Mouse (Mus musculus) retina, postnatal 1 day (tissue): ENCODE results near the gene Snw1.
"Not testable (repeated sequence)": the region's sequence is repeated elsewhere in the genome, so short reads cannot be mapped to it uniquely, and the experiment has no call there.

Experiments
- DNase-seq: peaks from one replicate; pipeline ENCODE4 v3.0.0-alpha.2; 2012

The Snw1 gene

DNA sequence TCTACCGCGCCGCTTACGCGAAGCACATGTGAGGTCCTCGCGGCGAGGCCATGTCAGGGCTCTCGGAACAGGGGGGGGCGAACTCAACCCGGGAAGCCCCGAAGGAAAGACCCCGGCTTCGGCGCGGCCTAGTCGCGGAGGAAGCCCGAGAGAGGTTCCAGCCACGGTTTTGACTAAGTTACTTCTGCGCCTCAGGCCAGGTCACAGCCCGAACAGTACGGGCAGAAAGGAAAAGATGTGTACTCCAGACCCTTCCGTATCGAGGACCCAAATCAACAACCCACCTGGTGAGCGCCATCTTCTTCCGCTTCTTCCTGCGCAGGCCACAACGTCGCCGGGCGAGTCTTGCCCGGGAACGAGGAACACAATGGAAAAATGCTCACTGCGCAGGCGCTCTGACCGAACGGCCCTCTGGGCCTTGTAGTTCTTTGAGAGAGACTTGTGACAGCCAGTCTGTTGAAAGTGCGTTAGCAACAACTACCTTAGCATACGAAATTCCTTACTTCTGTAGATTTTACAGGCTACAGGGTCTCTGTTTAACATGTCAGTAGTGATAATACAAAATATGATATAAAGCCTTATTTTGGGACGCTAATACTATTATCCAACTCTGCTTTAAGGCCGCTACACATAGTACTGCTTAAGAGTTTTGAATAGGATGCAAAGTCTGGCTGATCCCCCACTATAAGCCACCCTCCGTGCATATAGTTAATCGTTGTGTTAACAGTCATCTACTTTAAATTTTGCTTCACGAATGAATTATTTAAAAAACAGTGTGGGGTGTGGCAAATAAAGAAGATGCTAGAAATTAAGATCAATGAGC, at the start of gene Snw1:
Snw1 (minus strand) TSS at position 311 of the 823 bp plus-strand sequence.
- DNase-seq, result peak; percentile 97

DNA sequence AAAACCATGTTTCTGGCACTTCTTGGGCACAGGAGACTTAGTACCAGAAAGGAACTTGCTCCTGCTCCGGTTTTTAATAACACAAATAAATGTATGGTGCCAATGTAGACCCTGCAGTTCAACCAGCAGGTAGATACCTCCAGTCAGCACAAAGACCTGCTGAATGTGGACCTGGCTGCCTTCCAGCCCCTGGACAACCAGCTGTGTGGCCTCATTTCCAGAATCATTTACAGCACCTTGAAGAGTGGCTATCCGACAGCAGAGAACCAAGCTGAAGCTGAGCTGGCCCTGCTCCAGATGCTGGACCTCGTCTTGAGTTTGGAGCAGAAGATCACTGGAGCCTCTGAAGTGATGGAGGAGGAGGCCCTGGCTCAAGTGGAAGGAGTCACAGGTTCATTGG, 47.5 kb upstream of the Snw1 start:
- DNase-seq, result not testable (repeated sequence)

DNA sequence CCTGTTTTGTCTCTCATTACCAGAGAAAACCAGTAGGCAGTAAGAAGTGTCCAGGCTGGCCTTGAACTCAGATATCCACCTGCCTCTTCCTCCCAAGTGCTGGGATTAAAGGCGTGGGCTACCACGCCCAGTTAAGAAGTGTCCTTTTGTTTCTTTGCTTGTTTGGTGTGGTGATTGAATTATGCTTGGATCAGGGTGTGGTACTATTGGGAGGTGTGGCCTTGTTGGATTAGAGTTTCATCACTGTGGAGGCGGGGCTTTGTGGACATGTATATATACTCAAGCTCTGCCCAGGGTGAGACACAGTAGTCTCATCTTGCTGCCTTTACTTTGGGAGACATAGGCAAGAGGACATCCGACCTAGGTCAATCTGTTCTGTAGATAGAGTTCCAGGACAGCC, 41.9 kb upstream of the Snw1 start, which contains the start of gene Gm8300:
Gm8300 (plus strand) TSS at position 301 of the 400 bp plus-strand sequence.
- not testable (repeated sequence) for DNase-seq

DNA sequence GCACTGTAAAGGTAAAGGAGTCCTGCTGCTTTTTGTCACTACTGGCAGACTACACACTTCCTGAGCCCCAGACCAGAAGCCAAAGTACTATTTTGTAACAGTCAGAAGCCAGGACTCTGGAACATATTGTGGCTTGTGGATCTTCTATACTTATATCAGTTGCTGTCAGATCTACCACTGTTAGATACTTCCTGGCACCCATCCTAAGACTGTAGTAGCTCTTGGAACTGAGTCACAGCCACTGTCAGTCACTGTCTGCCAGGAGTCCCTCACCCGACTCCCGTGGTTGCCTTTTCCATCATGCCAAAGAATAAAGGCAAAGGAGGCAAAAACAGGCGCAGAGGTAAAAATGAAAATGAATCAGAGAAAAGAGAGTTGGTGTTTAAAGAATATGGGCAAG, 22.3 kb upstream of the Snw1 start, which contains the start of gene Gm5788:
Gm5788 (plus strand) TSS at position 301 of the 400 bp plus-strand sequence.
- DNase-seq, result not testable (repeated sequence)

DNA sequence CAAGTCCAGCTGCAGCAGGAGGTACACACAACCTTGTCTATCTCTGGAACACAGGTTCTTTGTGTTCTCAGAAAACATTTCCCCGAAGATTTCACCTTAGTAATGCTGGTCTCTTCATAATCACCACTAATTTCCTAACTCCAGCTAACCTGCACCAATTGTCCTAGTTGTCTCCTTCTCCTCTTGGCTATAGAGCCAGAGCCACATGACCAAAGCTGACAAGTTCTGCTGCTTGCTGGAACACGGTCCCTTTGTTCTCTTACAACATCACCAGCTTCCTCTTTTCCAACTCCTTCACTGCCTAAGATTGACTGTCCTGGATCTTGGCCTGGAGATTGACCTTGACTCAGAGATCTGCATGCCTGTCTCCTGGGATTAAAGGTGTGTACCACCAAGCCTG, 16.6 kb upstream of the Snw1 start:
- DNase-seq, result not testable (repeated sequence)

DNA sequence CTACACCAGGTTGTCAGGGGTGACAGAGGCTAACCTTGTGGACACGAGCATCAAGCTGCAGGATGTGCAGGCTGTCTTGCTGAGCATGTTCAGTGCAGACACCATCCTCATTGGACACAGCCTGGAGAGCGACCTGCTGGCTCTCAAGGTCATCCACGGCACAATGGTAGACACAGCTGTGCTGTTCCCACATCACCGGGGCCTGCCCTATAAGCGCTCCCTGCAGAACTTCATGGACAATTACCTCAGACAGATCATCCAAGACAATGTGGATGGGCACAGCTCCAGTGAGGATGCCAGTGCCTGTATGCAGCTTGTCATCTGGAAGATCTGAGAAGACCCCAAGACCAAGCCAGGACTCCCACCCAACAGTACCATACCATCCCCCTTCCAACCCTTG, 10.4 kb upstream of the Snw1 start:
- not testable (repeated sequence) for DNase-seq

DNA sequence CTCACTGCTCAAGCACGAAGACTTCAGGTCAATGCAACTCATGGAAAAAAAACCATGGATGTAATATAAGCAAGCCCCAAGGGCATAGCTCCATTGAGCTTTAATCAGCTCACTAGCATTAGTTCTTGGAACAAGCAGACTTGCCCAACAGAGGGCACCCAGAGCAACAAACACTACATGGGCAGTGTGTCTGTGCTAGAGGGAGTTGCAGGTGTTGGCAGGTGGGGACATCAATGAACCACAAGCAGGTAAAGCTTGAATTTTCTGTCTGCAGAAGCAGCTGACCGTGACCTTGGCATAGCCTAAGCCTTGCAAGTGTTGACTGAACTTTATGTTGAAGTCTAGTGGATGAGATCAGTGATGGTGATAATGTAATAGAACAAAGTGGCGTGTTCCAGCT, 2.7 kb upstream of the Snw1 start:
- no peak for DNase-seq

DNA sequence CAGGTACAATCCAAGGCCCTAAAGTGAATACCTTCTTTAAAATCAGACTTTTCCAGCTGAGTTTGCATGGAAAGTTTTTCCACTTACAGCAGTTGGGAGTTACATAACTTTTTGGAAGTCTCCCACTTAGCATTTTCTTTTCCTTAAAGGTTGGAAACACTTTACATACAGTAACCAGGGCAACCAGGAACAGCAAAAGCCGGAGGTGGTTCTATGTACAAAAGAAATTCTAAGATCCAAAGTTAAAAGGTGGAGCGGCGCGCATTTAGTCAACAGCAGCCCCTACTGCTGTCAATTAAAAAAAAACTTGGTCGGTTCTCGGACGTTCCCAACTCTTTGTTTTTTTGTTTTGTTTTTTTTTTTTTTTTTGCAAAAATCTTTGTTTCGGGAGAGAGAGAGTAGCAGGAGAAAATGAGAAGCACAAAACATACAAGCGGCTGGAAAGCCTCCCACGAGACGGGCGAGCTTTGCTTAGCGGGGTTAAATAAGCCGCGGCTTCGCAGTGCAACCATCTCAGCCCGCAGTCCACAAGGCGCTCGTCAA, 582 bp downstream of the Snw1 start:
- no peak for DNase-seq

DNA sequence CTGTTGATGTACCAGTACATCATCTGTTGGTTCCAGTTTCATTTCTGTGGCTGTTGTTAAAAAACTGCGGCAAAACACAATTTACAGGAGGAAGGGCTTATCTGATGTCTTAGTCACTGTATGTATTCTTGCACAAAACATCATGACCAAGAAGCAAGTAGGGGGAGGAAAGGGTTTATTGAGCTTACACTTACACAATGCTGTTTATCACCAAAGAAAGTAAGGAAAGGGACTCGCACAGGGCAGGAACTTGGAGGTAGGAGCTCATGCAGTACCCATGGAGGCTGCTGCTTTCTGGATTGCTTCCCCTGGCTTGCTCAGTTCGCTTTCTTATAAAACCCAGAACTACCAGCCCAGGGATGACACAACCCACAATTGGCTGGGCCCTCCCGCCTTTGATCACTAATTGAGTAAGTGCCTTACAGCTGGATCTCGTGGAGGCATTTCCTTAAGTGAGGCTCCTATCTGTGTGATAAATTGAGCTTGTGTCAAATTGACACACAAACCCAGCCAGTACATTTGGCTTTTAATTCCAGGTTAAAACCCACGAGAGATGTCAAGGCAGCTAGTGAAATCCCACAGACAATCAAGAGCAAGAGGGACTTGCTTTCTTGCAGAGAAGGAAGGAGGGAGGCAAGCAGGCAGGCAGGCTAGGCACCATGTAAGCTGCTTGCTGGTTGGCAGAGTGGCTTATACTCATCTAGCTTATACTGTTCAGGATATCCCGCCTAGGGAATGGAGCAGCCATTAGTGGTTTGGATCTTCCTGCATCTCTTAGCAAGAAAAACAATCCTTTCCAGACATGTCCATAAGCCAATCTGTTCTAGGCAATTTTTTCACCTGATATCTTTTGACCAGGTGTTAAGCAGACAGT, 1.6 kb downstream of the Snw1 start:
- DNase-seq, result peak; percentile 5

DNA sequence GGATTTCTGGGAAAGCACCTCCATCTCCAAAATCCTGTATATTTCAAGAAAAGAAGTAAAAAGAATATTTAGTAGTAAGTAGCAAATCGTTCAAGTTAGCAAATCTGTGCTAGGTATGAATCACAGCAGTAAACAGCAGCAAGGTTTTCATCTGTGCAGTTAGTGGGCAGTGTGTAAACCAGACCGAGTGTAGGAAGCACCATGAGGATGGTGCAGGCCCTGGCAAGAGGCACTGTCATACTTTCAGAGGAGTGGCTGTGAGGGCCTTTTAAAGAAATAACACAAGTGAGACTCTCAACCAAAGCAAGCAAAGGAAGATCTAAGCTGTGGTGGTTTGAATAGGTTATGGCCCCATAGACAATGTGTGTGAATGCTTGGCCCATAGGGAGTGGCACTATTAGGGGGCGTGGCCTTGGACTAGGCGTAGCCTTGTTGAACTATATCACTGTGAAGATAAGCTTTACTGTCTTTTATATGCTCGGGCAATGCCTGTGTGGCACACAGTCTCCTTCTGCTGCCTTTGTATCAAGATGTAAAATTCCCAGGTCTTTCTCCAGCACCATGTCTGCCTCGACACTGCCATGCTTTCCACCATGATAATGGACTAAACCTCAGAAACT, 7.3 kb downstream of the Snw1 start:
- no peak for DNase-seq

DNA sequence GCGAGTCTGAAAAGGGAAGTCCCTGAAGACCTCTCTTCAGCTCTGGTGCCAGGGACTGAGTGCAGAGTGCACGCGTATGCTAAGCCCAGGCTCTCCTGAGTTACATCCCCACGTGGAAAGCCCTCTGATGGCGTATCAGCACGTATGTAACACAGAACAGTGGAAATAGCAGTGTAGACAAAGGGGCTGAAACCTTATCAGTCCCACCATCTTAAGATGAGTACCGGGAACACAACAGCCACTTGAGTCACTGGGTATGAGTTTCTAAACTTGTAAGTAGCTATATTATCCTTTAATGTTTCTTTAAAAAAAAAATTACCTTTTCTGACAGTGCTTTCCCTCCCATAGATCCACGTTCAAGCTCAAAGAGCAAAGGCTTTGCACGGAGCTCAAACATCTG, 22.6 kb downstream of the Snw1 start:
- DNase-seq, result no peak

DNA sequence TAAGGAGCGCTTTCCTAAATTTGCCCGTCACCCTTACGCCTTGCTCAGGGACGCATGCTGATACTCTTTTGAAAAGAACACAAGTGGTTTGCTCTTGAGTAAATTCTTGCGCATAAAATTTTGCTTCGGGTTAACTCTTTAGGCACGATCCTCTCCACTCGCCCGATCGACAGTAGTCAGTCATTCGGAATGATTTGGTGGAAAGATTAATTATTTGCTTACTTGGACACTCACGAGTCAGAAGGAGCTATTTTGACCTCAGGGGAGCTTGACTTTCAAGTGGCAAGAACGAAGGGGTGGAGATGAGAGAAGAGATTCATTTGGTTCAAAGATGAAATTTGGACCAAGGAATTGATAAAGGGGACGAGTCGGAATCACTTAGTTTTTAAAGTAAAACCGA, 27.9 kb downstream of the Snw1 start:
- peak; percentile 30 for DNase-seq

DNA sequence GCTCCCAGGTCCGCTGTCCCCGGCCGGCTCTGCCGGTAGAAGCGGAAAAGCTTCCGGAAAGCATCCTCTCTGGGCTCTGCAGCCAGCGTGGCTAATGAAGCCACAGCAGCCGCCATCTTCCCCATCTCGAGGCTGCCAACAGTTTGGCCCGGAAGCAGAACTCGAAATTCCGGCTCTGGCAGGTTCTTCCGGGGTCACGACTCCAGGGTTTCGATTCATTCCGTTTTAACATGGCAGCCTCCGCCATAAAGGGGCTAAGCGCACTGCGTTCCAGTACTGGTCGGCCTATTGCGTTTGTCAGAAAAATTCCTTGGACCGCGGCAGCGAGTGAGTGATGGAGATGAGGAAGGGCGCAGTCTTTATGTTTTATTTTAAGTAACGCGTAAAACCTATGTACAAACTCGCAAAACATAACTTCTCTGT, 28.4 kb downstream of the Snw1 start, which contains the start of the genes Slirp and Alkbh1:
Slirp (plus strand) TSS at position 197 of the 423 bp plus-strand sequence.
Alkbh1 (minus strand) TSS at position 318 of the 423 bp plus-strand sequence.
- DNase-seq, result peak; percentile 97

DNA sequence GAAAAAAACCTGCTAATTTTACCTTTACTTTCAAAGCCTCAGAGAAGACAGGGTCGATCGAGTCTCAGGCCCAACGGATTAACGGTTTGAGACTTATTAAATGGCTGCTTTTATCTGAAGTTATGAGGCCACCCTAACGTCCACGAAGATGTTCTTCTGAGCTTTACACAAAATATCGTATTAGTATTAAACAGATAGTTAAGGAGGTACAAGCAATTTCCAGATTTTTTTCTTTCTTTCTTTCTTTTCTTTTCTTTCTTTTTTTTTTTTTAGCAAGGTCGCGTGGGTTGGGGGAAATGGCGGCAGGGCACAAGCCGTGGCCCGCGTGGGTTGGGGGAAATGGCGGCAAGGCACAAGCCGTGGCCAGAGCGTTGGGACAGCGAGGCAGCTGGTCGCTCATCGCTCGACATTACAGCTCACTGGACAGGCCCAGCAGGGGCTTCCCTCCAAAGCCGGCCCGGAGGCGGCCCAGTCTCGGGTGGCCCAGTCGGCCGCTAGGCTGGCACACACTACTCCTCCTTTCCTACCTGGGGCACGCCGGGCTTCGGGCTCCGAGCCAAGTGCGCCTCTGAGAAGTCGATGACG, 28.9 kb downstream of the Snw1 start:
- no peak for DNase-seq

DNA sequence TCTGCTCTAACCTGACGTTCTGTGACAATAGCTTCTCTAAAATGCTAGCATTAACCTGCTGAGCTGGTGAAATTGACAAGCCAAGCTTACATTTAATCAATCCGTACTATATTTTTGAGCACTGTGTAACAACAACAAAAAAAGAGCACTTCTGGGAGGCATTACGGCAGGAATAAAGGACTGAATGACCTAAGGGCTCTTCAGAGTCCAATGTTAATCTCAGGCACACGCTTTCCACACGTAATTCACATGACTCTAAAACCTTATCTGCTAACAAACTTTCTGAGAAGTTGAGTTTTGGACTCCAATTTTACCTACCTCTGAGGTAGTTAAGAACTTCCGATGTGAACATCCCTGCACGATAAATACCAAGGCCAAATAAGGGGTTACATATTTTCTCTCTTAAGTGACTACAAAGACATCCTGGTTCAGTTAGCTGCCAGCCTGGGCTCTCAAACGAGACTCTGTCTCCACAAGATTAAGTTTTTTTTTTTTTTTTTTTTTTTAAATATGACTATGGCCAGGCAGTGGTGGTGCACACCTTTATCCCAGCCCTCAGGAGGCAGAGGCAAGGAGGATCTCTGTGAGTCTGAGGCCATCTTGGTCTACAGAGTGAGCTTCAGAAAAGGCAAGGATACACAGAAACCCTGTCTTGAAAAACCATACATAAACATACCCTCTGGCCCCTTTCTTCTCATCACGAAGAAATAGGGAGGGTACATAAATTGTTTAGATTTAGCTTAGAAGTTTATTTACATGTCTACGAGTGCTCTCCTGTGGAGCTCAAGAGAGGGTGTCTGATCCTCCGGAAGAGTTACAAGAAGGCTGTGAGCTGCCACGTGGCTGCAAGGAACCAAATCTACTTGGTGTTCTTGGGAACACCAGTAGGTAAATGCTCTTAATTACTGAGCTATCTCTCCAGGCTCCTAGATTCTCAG, 29.6 kb downstream of the Snw1 start:
- DNase-seq, result no peak

DNA sequence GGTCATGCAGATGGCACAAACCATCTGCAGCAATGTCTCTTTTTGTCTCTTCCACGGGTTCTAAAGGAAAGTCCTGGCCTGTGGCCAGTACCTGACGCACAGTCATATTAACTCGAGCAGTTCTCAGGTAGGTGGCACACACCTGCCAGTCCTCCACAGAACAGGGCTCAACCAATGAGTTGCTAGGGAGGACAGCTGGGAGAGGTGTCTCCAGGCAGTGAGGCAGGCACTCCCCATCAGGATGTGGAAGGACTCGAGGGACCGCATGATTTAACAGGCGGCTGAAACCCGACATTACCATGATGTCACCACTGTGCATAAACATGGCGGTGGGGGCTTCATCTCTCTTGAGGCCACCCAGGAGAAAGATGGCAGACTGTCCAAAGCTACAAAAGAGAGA, 43.2 kb downstream of the Snw1 start:
- DNase-seq, result no peak

DNA sequence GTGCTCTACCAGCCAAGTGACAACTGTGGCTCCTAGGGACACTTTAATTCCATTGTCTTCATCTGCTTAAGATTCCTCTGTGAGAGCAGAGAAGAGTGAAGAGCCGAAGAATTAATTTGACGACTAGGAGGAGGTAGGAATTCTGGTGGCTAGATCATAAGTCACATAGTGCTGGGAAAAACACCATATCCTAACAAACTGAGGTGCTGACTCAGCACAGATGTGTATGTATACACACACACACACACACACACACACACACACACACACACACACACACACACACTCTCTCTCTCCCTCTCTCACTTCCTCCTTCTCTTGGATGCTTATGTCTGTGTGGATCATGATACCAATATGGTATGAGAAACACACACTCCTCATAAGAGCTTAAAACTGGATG, 43.8 kb downstream of the Snw1 start:
- DNase-seq, result no peak

DNA sequence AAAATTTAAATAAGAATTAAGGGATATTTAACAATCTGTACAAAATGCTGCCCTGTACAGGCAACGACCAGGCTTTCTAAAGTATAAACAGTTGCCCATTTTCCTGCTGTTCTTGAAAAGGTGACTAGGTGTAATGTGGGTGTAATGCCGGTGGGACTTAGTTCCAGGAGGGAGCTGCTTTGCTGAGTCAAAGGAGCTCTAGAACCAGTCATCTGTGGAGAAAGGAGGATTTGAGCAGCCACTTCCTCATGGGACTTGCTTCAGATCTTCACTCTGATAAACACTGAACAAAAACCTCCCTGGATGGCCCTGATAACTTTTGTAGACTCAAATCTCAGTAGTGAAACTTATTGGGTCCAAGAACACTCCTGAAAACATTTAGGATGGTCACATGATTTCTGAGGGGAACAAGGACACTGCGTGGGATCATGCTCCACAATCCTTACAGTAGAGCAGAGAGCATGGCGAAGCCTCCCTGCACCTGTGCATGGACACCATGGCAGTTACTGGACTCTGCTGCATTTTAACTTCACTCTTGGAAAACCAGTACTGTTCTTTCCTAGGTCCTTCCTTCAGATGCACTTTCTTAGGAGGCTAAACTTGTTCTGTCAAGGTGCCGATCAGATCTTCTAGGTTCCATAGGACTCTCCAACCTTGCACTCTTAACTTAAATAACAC, 45.6 kb downstream of the Snw1 start:
- DNase-seq, result no peak

DNA sequence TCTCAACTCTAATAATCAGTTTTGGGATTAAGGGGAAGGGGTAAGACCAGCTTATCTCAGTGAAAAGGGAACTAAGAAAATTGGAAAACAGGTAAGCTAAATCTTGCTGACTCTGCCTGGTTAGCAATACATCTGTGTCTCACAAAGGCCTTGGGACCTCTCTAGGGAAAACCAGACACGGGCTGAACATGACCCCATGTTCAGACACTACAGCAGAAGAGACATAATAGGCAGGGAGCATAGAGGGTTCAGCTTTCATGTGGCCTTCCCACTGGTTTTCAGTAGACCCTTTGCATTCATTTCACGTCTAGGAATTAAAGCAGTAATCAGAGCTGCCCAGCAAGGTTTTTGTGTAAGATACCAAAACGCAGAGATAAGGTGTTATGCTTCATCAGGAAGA, 47.6 kb downstream of the Snw1 start:
- DNase-seq, result no peak

DNA sequence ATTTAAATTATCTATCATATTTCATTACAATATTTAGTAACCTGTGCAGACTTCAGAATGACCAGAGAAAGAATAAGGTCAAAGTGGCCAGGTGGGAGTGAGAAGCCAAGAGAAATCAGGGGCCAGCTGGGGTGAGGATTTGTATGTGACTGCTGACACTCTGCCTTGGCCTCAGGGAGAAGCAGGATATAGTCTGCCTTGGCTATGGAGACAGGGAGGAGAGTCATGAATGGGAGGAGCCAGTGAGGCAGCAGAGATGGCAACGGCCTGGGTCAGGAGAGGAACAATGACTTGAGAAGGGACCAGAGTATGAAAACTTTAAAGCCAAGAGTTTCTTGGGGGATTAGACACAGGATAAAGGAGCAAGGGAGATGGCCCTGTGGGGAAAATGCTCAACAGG, 48.4 kb downstream of the Snw1 start:
- no peak for DNase-seq
